Mouse (Mus musculus): ENCODE measurements at regions not wholly inside any gene's neighbourhood (a gene's known extent, or its start where the extent isn't known, plus 50 kb on each side); places are given as distances from the start of the nearest gene placed in this dataset.

- no peaks in the 10 kb centered on the region for H3K79me2 ChIP-seq (ENCODE audit: control insufficient read depth, insufficient read depth)
- H3ac ChIP-seq (ENCODE audit: control insufficient read depth, insufficient read length, low read depth), result no peak overlapping the region
- TF ChIP-seq MYOD1 (IDR thresholded peaks at IDR 0.05; ENCODE audit: control insufficient read depth, insufficient read length, low read depth), result no peak
- no peak for TF ChIP-seq USF1 (IDR thresholded peaks at IDR 0.05; ENCODE audit: low read depth)
- no peak for TF ChIP-seq FOSL1 (IDR thresholded peaks at IDR 0.05; ENCODE audit: insufficient read depth, low read length, poor library complexity, severe bottlenecking)
- TF ChIP-seq CEBPB (IDR thresholded peaks at IDR 0.05; ENCODE audit: low read depth), result no peak
- no peak for TF ChIP-seq MYOG (IDR thresholded peaks at IDR 0.05; ENCODE audit: control insufficient read depth, extremely low read depth, insufficient read length)
- TF ChIP-seq CTCF (IDR thresholded peaks at IDR 0.05; ENCODE audit: control insufficient read depth, insufficient read depth, insufficient read length), result no peak
- TF ChIP-seq MAX (IDR thresholded peaks at IDR 0.05), result no peak
- H3K36me3 ChIP-seq (ENCODE audit: control insufficient read depth, insufficient read depth), result no peaks in the 10 kb centered on the region
- no peaks in the 10 kb centered on the region for H3K27me3 ChIP-seq (ENCODE audit: control insufficient read depth, insufficient read depth, insufficient read length)
- no peak overlapping the region for H3K4me3 ChIP-seq (ENCODE audit: insufficient read depth, poor library complexity, severe bottlenecking)
- no peaks in the 10 kb centered on the region for H3K79me3 ChIP-seq (ENCODE audit: low read depth)
Measured at GRCm38 (mm10) chr17:83156682-83157081, 58.4 kb upstream of the Pkdcc start.

- Histone ChIP-seq H3K4me3 (ENCODE audit: insufficient read depth, poor library complexity, severe bottlenecking) (no peak overlapping the region), H3K36me3 (ENCODE audit: control insufficient read depth, insufficient read depth) (no peaks in the 10 kb centered on the region), H3K79me2 (ENCODE audit: control insufficient read depth, insufficient read depth) (no peaks in the 10 kb centered on the region), H3ac (ENCODE audit: control insufficient read depth, insufficient read length, low read depth) (no peak overlapping the region), H3K79me3 (ENCODE audit: low read depth) (no peaks in the 10 kb centered on the region), H3K27me3 (ENCODE audit: control insufficient read depth, insufficient read depth, insufficient read length) (no peaks in the 10 kb centered on the region)
- no peak for TF ChIP-seq CEBPB (IDR thresholded peaks at IDR 0.05; ENCODE audit: low read depth)
- TF ChIP-seq USF1 (IDR thresholded peaks at IDR 0.05; ENCODE audit: low read depth), result no peak
- no peak for TF ChIP-seq FOSL1 (IDR thresholded peaks at IDR 0.05; ENCODE audit: insufficient read depth, low read length, poor library complexity, severe bottlenecking)
- TF ChIP-seq CTCF (IDR thresholded peaks at IDR 0.05; ENCODE audit: control insufficient read depth, insufficient read depth, insufficient read length), result no peak
- TF ChIP-seq MAX (IDR thresholded peaks at IDR 0.05), result no peak
- no peak for TF ChIP-seq MYOG (IDR thresholded peaks at IDR 0.05; ENCODE audit: control insufficient read depth, extremely low read depth, insufficient read length)
- no peak for TF ChIP-seq MYOD1 (IDR thresholded peaks at IDR 0.05; ENCODE audit: control insufficient read depth, insufficient read length, low read depth)
Measured at GRCm38 (mm10) chr17:83158053-83158452, 57.0 kb upstream of the Pkdcc start.

- no peaks in the 10 kb centered on the region for H3K27me3 ChIP-seq (ENCODE audit: control insufficient read depth, insufficient read depth, insufficient read length)
- no peaks in the 10 kb centered on the region for H3K79me2 ChIP-seq (ENCODE audit: control insufficient read depth, insufficient read depth)
- no peaks in the 10 kb centered on the region for H3K79me3 ChIP-seq (ENCODE audit: low read depth)
- H3K36me3 ChIP-seq (ENCODE audit: control insufficient read depth, insufficient read depth), result no peaks in the 10 kb centered on the region
- H3ac ChIP-seq (ENCODE audit: control insufficient read depth, insufficient read length, low read depth), result no peak overlapping the region
- no peak for TF ChIP-seq MYOD1 (IDR thresholded peaks at IDR 0.05; ENCODE audit: control insufficient read depth, insufficient read length, low read depth)
- no peak for TF ChIP-seq USF1 (IDR thresholded peaks at IDR 0.05; ENCODE audit: low read depth)
- no peak for TF ChIP-seq FOSL1 (IDR thresholded peaks at IDR 0.05; ENCODE audit: insufficient read depth, low read length, poor library complexity, severe bottlenecking)
- no peak for TF ChIP-seq MYOG (IDR thresholded peaks at IDR 0.05; ENCODE audit: control insufficient read depth, extremely low read depth, insufficient read length)
- TF ChIP-seq CTCF (IDR thresholded peaks at IDR 0.05; ENCODE audit: control insufficient read depth, insufficient read depth, insufficient read length), result no peak
- no peak for TF ChIP-seq MAX (IDR thresholded peaks at IDR 0.05)
- no peak for TF ChIP-seq CEBPB (IDR thresholded peaks at IDR 0.05; ENCODE audit: low read depth)
- no peak overlapping the region for H3K4me3 ChIP-seq (ENCODE audit: insufficient read depth, poor library complexity, severe bottlenecking)
Measured at GRCm38 (mm10) chr17:83158652-83159051, 56.4 kb upstream of the Pkdcc start.

GRCm38 (mm10) chr17:83159634-83160033, 55.5 kb upstream of the Pkdcc start:
- H3K4me3 ChIP-seq (ENCODE audit: insufficient read depth, poor library complexity, severe bottlenecking), result no peak overlapping the region

GRCm38 (mm10) chr17:83160296-83160695, 54.8 kb upstream of the Pkdcc start:
- Histone ChIP-seq H3K27me3 (ENCODE audit: control insufficient read depth, insufficient read depth, insufficient read length) (no peaks in the 10 kb centered on the region), H3K79me2 (ENCODE audit: control insufficient read depth, insufficient read depth) (no peaks in the 10 kb centered on the region), H3K79me3 (ENCODE audit: low read depth) (no peaks in the 10 kb centered on the region), H3ac (ENCODE audit: control insufficient read depth, insufficient read length, low read depth) (no peak overlapping the region), H3K4me3 (ENCODE audit: insufficient read depth, poor library complexity, severe bottlenecking) (no peak overlapping the region), H3K36me3 (ENCODE audit: control insufficient read depth, insufficient read depth) (no peaks in the 10 kb centered on the region)
- no peak for TF ChIP-seq MYOG (IDR thresholded peaks at IDR 0.05; ENCODE audit: control insufficient read depth, extremely low read depth, insufficient read length)
- no peak for TF ChIP-seq MYOD1 (IDR thresholded peaks at IDR 0.05; ENCODE audit: control insufficient read depth, insufficient read length, low read depth)
- TF ChIP-seq MAX (IDR thresholded peaks at IDR 0.05), result no peak
- TF ChIP-seq CEBPB (IDR thresholded peaks at IDR 0.05; ENCODE audit: low read depth), result no peak
- no peak for TF ChIP-seq FOSL1 (IDR thresholded peaks at IDR 0.05; ENCODE audit: insufficient read depth, low read length, poor library complexity, severe bottlenecking)
- TF ChIP-seq USF1 (IDR thresholded peaks at IDR 0.05; ENCODE audit: low read depth), result no peak
- TF ChIP-seq CTCF (IDR thresholded peaks at IDR 0.05; ENCODE audit: control insufficient read depth, insufficient read depth, insufficient read length), result no peak

More at GRCm38 (mm10) chr17:83159634-83160033, 55.5 kb upstream of the Pkdcc start:
- no peaks in the 10 kb centered on the region for H3K27me3 ChIP-seq (ENCODE audit: control insufficient read depth, insufficient read depth, insufficient read length)
- no peak overlapping the region for H3ac ChIP-seq (ENCODE audit: control insufficient read depth, insufficient read length, low read depth)
- H3K79me2 ChIP-seq (ENCODE audit: control insufficient read depth, insufficient read depth), result no peaks in the 10 kb centered on the region
- H3K36me3 ChIP-seq (ENCODE audit: control insufficient read depth, insufficient read depth), result no peaks in the 10 kb centered on the region
- no peaks in the 10 kb centered on the region for H3K79me3 ChIP-seq (ENCODE audit: low read depth)
- TF ChIP-seq CEBPB (IDR thresholded peaks at IDR 0.05; ENCODE audit: low read depth), result peak; percentile 52
- TF ChIP-seq MAX (IDR thresholded peaks at IDR 0.05), result no peak

- H3K27me3 ChIP-seq (ENCODE audit: control insufficient read depth, insufficient read depth, insufficient read length), result no peaks in the 10 kb centered on the region
- H3ac ChIP-seq (ENCODE audit: control insufficient read depth, insufficient read length, low read depth), result no peak overlapping the region
- H3K79me2 ChIP-seq (ENCODE audit: control insufficient read depth, insufficient read depth), result no peaks in the 10 kb centered on the region
- no peak overlapping the region for H3K4me3 ChIP-seq (ENCODE audit: insufficient read depth, poor library complexity, severe bottlenecking)
- TF ChIP-seq MYOD1 (IDR thresholded peaks at IDR 0.05; ENCODE audit: control insufficient read depth, insufficient read length, low read depth), result no peak
- TF ChIP-seq CTCF (IDR thresholded peaks at IDR 0.05; ENCODE audit: control insufficient read depth, insufficient read depth, insufficient read length), result no peak
- TF ChIP-seq USF1 (IDR thresholded peaks at IDR 0.05; ENCODE audit: low read depth), result no peak
- no peak for TF ChIP-seq CEBPB (IDR thresholded peaks at IDR 0.05; ENCODE audit: low read depth)
- H3K36me3 ChIP-seq (ENCODE audit: control insufficient read depth, insufficient read depth), result no peaks in the 10 kb centered on the region
- H3K79me3 ChIP-seq (ENCODE audit: low read depth), result no peaks in the 10 kb centered on the region
Measured at GRCm38 (mm10) chr17:83161731-83162130, 53.4 kb upstream of the Pkdcc start.
